Mouse (Mus musculus): Measurements from ENCODE around the gene Gm20431. TPM values are rescaled to one million over a fixed set of nuclear protein-coding genes. Genes with fewer than 3 reads are reported as not detected.

Gm20431 gene
- total RNA-seq, 1 experiment = 21.9 TPM

DNA sequence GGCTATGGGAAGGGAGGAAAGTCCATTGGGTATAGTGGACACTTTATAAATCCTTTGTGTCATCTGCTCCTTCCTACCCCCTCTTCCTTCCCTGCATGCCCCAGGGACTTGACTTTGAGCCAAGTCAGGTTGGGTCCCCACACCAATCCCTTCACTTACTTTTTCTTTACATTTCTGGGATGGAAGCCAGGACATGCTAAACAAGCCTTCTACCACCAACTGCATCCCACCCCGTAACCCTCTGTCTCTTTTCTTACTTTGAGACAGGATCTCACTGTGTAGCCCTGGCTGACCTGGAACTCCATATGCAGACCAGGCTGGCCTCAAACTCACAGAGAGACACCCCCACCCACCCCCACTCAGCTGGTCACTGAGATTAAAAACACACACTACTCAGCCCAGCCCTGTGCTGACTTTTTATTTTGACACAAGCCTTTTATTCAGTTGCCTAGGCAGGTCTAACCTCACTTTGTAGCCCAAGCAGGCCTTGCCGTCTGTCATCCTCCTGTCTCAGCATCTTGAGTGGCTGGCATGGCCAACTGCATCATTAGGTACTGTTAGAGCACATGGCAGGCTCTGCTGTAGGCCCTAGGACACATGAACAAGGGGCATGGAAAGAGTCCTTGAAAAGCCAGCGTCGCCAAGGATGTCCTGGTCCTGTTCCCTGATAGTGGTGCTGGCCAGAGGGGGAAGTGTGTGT is 67.6 kb downstream of the Gm20431 start:
- H3K9ac ChIP-seq (ENCODE audit: insufficient read depth, low read depth, low read length, poor library complexity, severe bottlenecking) = no peak overlapping the region
- DNase-seq (ENCODE audit: low read depth, low spot score) = no peak
- no peaks in the 10 kb centered on the region for H3K36me3 ChIP-seq (ENCODE audit: control insufficient read depth, insufficient read depth, low read length, poor library complexity, severe bottlenecking)
- no peak overlapping the region for H3K4me3 ChIP-seq (ENCODE audit: insufficient read depth in 1 of 2, low read depth in 1 of 2, low read length in 2 of 2, poor library complexity in 1 of 2, severe bottlenecking in 1 of 2)
- H3K4me1 ChIP-seq (ENCODE audit: control insufficient read depth in 2 of 2, insufficient read depth in 2 of 2, low read length in 2 of 2, poor library complexity in 1 of 2) = peaks cover 0 to 13% of the 10 kb centered on the region in 2 experiments; a peak in 2 of 4 replicates
- no peak for TF ChIP-seq ZC3H11A (IDR thresholded peaks at IDR 0.05; ENCODE audit: borderline replicate concordance, low read depth, low read length)
- TF ChIP-seq ZNF384 (IDR thresholded peaks at IDR 0.05; ENCODE audit: low read depth, low read length) = no peak
- no peak for TF ChIP-seq CHD2 (IDR thresholded peaks at IDR 0.05; ENCODE audit: low read depth, low read length)
- TF ChIP-seq HCFC1 (IDR thresholded peaks at IDR 0.05; ENCODE audit: borderline replicate concordance, insufficient read depth, low read length) = no peak
- no peak for TF ChIP-seq MAFK (IDR thresholded peaks at IDR 0.05; ENCODE audit: insufficient read depth, low read depth, low read length)
- H3K27ac ChIP-seq (ENCODE audit: insufficient read depth, low read depth, low read length, poor library complexity, severe bottlenecking) = no peak overlapping the region
- H3K9me3 ChIP-seq (ENCODE audit: control insufficient read depth, insufficient read depth, low read depth, low read length) = no peaks in the 10 kb centered on the region
- in situ Hi-C loops (cut with MboI; ENCODE audit: low sequenced_read_pairs in 2 of 2, unreplicated experiment in 2 of 2) = no loop called here

DNA sequence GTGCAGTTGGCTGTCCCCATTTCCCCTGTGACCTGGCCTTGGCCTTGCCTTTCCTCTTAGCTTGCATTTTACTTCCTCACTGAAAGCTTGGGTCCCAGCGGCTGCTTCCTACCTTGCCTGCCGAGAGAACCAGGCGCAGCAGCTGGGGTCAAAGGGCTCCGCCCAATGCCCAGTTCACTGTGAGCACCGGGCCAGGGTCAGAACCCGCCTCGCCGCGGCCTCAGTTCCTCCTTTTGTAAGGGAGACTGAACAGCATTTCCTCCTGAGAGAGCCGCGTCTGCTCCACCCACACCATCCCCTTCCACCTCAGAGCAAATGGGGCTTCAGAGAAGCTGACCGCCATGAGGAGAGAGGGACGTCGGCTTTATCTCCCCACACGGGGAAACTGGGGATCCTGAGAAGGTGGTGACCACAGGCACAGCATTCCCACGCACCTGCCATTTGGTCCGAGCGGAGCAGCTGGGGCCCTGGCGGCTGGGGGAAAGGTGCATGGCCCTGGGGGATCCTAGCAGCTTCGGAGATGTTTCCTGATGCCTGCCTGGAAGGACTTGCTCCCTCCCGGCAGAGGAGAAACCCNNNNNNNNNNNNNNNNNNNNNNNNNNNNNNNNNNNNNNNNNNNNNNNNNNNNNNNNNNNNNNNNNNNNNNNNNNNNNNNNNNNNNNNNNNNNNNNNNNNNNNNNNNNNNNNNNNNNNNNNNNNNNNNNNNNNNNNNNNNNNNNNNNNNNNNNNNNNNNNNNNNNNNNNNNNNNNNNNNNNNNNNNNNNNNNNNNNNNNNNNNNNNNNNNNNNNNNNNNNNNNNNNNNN is 72.3 kb downstream of the Gm20431 start:
- Histone ChIP-seq H3K4me3 (ENCODE audit: insufficient read depth in 1 of 2, low read depth in 1 of 2, low read length in 2 of 2, poor library complexity in 1 of 2, severe bottlenecking in 1 of 2) (peak overlapping the region; percentile 58), H3K9me3 (ENCODE audit: control insufficient read depth, insufficient read depth, low read depth, low read length) (no peaks in the 10 kb centered on the region), H3K36me3 (ENCODE audit: control insufficient read depth, insufficient read depth, low read length, poor library complexity, severe bottlenecking) (no peaks in the 10 kb centered on the region), H3K27ac (ENCODE audit: insufficient read depth, low read depth, low read length, poor library complexity, severe bottlenecking) (no peak overlapping the region), H3K4me1 (ENCODE audit: control insufficient read depth in 2 of 2, insufficient read depth in 2 of 2, low read length in 2 of 2, poor library complexity in 1 of 2) (peaks cover 0 to 29% of the 10 kb centered on the region in 2 experiments; a peak in 3 of 4 replicates), H3K9ac (ENCODE audit: insufficient read depth, low read depth, low read length, poor library complexity, severe bottlenecking) (peak overlapping the region; percentile 36; the same call in 1 of the 2 replicates)
- no peak for TF ChIP-seq CHD2 (IDR thresholded peaks at IDR 0.05; ENCODE audit: low read depth, low read length)
- TF ChIP-seq MAFK (IDR thresholded peaks at IDR 0.05; ENCODE audit: insufficient read depth, low read depth, low read length) = no peak
- TF ChIP-seq ZC3H11A (IDR thresholded peaks at IDR 0.05; ENCODE audit: borderline replicate concordance, low read depth, low read length) = no peak
- no peak for TF ChIP-seq ZNF384 (IDR thresholded peaks at IDR 0.05; ENCODE audit: low read depth, low read length)
- TF ChIP-seq HCFC1 (IDR thresholded peaks at IDR 0.05; ENCODE audit: borderline replicate concordance, insufficient read depth, low read length) = no peak
- in situ Hi-C loops (cut with MboI; ENCODE audit: low sequenced_read_pairs in 2 of 2, unreplicated experiment in 2 of 2) = no loop called here
- DNase-seq (ENCODE audit: low read depth, low spot score) = no peak

DNA sequence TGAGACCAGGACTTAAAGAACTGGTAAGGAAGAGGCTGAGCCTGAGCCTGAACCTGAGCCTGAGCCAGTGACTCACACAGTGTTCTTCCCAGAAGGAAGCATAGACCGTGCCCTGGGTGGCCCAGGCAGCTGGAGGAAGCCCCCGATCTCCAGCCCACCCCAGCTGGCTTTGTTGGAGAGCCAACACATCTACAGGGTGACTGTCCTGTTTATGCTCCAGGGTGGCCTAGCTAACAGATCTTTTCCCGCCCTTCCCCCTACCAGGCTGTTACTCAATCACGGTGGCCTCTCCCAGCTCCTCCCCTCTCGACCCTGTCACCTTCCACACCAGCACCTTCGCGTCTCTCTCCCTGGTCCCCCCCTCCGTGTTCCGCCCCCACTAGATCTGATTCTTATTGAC is 74.3 kb downstream of the Gm20431 start:
- Histone ChIP-seq H3K36me3 (ENCODE audit: control insufficient read depth, insufficient read depth, low read length, poor library complexity, severe bottlenecking) (no peaks in the 10 kb centered on the region), H3K9me3 (ENCODE audit: control insufficient read depth, insufficient read depth, low read depth, low read length) (no peaks in the 10 kb centered on the region), H3K4me1 (ENCODE audit: control insufficient read depth in 2 of 2, insufficient read depth in 2 of 2, low read length in 2 of 2, poor library complexity in 1 of 2) (peaks cover 0 to 45% of the 10 kb centered on the region in 2 experiments; a peak in 3 of 4 replicates), H3K4me3 (ENCODE audit: insufficient read depth in 1 of 2, low read depth in 1 of 2, low read length in 2 of 2, poor library complexity in 1 of 2, severe bottlenecking in 1 of 2) (no peak overlapping the region), H3K27ac (ENCODE audit: insufficient read depth, low read depth, low read length, poor library complexity, severe bottlenecking) (no peak overlapping the region), H3K9ac (ENCODE audit: insufficient read depth, low read depth, low read length, poor library complexity, severe bottlenecking) (no peak overlapping the region)
- in situ Hi-C loops (cut with MboI; ENCODE audit: low sequenced_read_pairs in 2 of 2, unreplicated experiment in 2 of 2) = no loop called here
- TF ChIP-seq ZNF384 (IDR thresholded peaks at IDR 0.05; ENCODE audit: low read depth, low read length) (no peak), HCFC1 (IDR thresholded peaks at IDR 0.05; ENCODE audit: borderline replicate concordance, insufficient read depth, low read length) (no peak), ZC3H11A (IDR thresholded peaks at IDR 0.05; ENCODE audit: borderline replicate concordance, low read depth, low read length) (no peak), CHD2 (IDR thresholded peaks at IDR 0.05; ENCODE audit: low read depth, low read length) (no peak), MAFK (IDR thresholded peaks at IDR 0.05; ENCODE audit: insufficient read depth, low read depth, low read length) (no peak)
- DNase-seq (ENCODE audit: low read depth, low spot score) = no peak

DNA sequence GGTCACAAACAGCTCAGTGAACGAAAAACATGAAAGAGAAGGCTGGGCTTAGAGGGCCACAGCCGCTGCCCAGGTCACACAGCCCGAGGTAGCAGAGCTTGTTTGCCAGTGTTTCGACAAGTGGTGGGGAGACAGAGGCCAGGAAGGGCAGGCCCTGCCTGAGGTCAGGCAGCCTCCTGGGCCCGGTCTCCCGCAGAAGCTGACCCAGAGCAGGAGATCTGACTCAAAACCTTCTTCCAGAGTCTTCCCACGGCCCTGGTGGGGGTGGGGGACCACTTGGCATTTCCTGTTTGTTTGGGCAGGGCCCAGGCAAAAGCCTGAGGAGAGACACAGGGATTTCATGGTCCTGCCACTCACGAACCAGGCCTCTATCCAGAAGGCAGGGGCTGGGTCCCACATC is 75.3 kb downstream of the Gm20431 start:
- TF ChIP-seq HCFC1 (IDR thresholded peaks at IDR 0.05; ENCODE audit: borderline replicate concordance, insufficient read depth, low read length) (no peak), CHD2 (IDR thresholded peaks at IDR 0.05; ENCODE audit: low read depth, low read length) (no peak), ZNF384 (IDR thresholded peaks at IDR 0.05; ENCODE audit: low read depth, low read length) (no peak), MAFK (IDR thresholded peaks at IDR 0.05; ENCODE audit: insufficient read depth, low read depth, low read length) (no peak), ZC3H11A (IDR thresholded peaks at IDR 0.05; ENCODE audit: borderline replicate concordance, low read depth, low read length) (no peak)
- in situ Hi-C loops (cut with MboI; ENCODE audit: low sequenced_read_pairs in 2 of 2, unreplicated experiment in 2 of 2) = no loop called here
- H3K4me3 ChIP-seq (ENCODE audit: insufficient read depth in 1 of 2, low read depth in 1 of 2, low read length in 2 of 2, poor library complexity in 1 of 2, severe bottlenecking in 1 of 2) = no peak overlapping the region
- peaks cover 0 to 45% of the 10 kb centered on the region in 2 experiments; a peak in 3 of 4 replicates for H3K4me1 ChIP-seq (ENCODE audit: control insufficient read depth in 2 of 2, insufficient read depth in 2 of 2, low read length in 2 of 2, poor library complexity in 1 of 2)
- no peaks in the 10 kb centered on the region for H3K9me3 ChIP-seq (ENCODE audit: control insufficient read depth, insufficient read depth, low read depth, low read length)
- H3K9ac ChIP-seq (ENCODE audit: insufficient read depth, low read depth, low read length, poor library complexity, severe bottlenecking) = no peak overlapping the region
- no peak overlapping the region for H3K27ac ChIP-seq (ENCODE audit: insufficient read depth, low read depth, low read length, poor library complexity, severe bottlenecking)
- no peaks in the 10 kb centered on the region for H3K36me3 ChIP-seq (ENCODE audit: control insufficient read depth, insufficient read depth, low read length, poor library complexity, severe bottlenecking)
- DNase-seq (ENCODE audit: low read depth, low spot score) = no peak

Measured in ES-E14 (cell line).